Mouse (Mus musculus) midbrain, embryonic 10.5 days (tissue): ENCODE results near the gene Iyd. TPM values are rescaled to one million over a fixed set of nuclear protein-coding genes. Genes with fewer than 3 reads are reported as not detected.

Experiments
- DNase-seq: peaks from one replicate; pipeline ENCODE4 v3.0.0-alpha.2; 2017; ENCODE audit warnings: low spot score
- H3K27ac ChIP-seq: fragments of 300-500 bp; sonication (generic); replicated peaks from 2 replicates; pipeline ENCODE4 v1.5.1; 2016; ENCODE audit warnings: mild to moderate bottlenecking
- H3K27me3 ChIP-seq: fragments of 300-500 bp; sonication (generic); 2 replicates; pipeline ENCODE4 v1.6.1; 2016; ENCODE audit warnings: low read depth, mild to moderate bottlenecking; ENCODE audit not compliant: poor library complexity, severe bottlenecking
- H3K36me3 ChIP-seq: fragments of 300-500 bp; sonication (generic); 2 replicates; pipeline ENCODE4 v1.6.1; 2016; ENCODE audit warnings: mild to moderate bottlenecking, moderate library complexity
- H3K4me1 ChIP-seq: fragments of 300-500 bp; sonication (generic); 2 replicates; pipeline ENCODE4 v1.6.1; 2016
- H3K4me3 ChIP-seq: fragments of 300-500 bp; sonication (generic); 2 replicates; pipeline ENCODE4 v1.5.1; 2016; ENCODE audit warnings: mild to moderate bottlenecking, moderate library complexity
- H3K9me3 ChIP-seq: fragments of 300-500 bp; sonication (generic); replicated peaks from 2 replicates; pipeline ENCODE4 v1.6.1; 2016; ENCODE audit warnings: mild to moderate bottlenecking
- WGBS: fragments of 180-500 bp; shearing (Covaris S2); methylation state at CpG from one replicate; pipeline ENCODE4 v1.1.7; 2016; 5-methylcytosine and 5-hydroxymethylcytosine counted together
- polyA plus RNA-seq: library from polyadenylated mRNA; unstranded; fragments of >200 nt; fragmentation: Nextera tagmentation; extraction: Ambion mirVana; gene quantifications from 2 replicates; pipeline ENCODE4 v1.2.1, GENCODE M21; 2016

Gene Iyd
- polyA plus RNA-seq, 1 experiment from 2014 or later = not detected

- DNase-seq = no peak
- no peaks in the 10 kb centered on the region for H3K27me3 ChIP-seq
- H3K36me3 ChIP-seq = no peaks in the 10 kb centered on the region
- H3K4me3 ChIP-seq = no peak overlapping the region
- H3K27ac ChIP-seq = no peak overlapping the region
- H3K4me1 ChIP-seq = peaks cover 6% of the 10 kb centered on the region
- no peaks in the 10 kb centered on the region for H3K9me3 ChIP-seq
Measured at GRCm38 (mm10) chr10:3562165-3562564, 22.1 kb downstream of the Iyd start.

- Histone ChIP-seq H3K27me3 (no peaks in the 10 kb centered on the region), H3K9me3 (no peaks in the 10 kb centered on the region), H3K4me3 (no peak overlapping the region), H3K36me3 (no peaks in the 10 kb centered on the region), H3K4me1 (peaks cover 6% of the 10 kb centered on the region), H3K27ac (no peak overlapping the region)
- 79% methylated on average over 4 of the region's 4 CpGs for WGBS
- no peak for DNase-seq
Measured at GRCm38 (mm10) chr10:3565126-3565525, 25.1 kb downstream of the Iyd start.

DNA sequence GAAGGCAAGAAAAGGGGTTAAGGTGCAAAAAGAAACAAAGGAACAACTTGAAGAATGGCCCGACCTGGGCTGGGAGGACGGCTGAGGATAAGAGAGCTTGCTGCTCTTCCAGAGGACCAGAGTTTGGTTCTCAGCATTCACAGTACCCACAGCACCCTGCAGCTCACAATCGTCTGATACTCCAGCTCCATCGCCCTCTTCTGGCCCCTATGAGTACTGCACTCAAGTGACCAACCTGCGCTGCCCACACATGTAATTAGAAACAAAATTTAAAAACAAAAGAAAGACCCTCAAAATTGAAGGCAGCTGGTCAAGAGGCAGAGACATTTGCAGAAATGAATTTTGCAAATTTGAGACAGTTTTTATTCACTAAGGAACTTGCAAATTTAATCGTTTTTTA is 27.8 kb downstream of the Iyd start:
- Histone ChIP-seq H3K4me3 (no peak overlapping the region), H3K27ac (no peak overlapping the region), H3K9me3 (no peaks in the 10 kb centered on the region), H3K27me3 (no peaks in the 10 kb centered on the region), H3K4me1 (peaks cover 6% of the 10 kb centered on the region), H3K36me3 (no peaks in the 10 kb centered on the region)
- no peak for DNase-seq
- WGBS = 72% methylated on average over 6 of the region's 6 CpGs

DNA sequence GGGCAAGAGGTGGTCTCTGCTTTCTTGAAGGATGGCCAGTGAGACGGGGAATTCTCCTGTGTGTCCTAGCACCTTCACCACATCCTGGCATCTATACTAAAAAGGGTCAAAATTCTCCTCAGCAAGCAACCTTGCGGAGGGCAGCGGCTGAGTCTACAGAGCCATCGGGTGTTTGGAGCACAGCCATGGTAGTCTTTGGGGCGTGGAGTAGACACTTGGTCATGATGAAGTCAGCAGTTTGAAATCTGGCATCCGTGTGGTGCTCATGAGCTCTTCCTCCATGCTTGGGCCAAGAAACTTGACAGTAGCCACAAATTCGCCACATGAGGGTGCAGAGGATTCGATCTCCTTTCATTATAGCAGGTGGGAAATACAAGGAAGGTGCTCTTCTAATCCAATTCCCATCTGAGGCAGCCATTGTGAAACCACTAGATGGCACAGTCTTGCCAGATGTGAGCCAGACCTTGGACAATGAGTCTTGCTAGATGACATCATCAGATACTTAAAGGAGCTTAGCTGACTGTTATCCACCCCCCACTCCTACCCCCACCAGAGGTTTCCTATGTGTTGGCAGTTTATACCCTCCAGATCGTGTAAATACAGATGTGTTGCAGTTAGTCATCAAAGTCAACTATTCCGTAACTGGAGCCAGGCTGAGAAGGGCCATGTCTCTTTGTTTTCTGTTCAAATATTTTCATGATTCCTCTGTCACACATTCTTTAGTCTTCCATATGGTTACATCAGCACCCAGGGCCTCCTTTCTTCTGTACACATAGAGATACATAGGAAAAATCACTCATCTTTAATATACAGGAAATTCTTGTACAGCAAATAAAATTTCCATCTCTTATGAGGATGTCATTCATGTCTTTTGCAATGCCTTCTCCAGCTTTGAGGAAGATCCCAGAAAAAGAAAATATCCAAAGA is 32.9 kb downstream of the Iyd start:
- no peaks in the 10 kb centered on the region for H3K27me3 ChIP-seq
- H3K9me3 ChIP-seq = no peaks in the 10 kb centered on the region
- 0 out of 2 replicates have a peak overlapping the region, but pooled peaks have one; percentile 57 for H3K27ac ChIP-seq
- H3K4me3 ChIP-seq = no peak overlapping the region
- whole genome bisulfite sequencing = 71% methylated on average over 10 of the region's 10 CpGs
- H3K36me3 ChIP-seq = no peaks in the 10 kb centered on the region
- no peaks in the 10 kb centered on the region for H3K4me1 ChIP-seq
- peak; percentile 46 for DNase-seq

DNA sequence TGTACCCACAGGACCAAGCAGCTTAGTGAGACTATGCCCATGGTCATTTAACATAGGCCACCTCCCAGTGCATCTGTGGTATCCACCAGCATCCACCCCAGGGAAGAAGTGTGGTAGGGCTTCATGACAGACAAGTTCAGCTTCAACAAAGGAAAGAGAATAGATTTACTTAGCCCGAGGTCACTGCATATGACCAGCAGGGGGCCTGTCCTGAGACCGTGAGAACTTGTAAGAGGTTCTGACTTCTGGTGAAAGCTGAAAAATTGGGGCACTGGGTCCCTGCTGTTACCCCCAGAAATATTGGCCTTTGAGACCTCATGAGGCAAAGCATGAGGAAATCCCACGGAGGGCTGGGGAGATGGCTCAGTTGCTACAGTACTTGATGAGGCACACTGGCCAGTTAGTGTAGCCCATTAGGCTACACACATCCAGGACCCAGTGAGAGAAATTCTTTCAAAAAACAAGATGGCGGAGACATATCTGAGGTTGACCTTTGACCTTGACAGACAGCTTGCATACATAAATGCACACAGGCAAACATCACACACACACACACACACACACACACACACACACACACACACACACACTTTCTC is 34.0 kb downstream of the Iyd start:
- Histone ChIP-seq H3K27ac (0 out of 2 replicates have a peak overlapping the region, but pooled peaks have one; percentile 19), H3K36me3 (no peaks in the 10 kb centered on the region), H3K4me1 (no peaks in the 10 kb centered on the region), H3K27me3 (no peaks in the 10 kb centered on the region), H3K4me3 (no peak overlapping the region), H3K9me3 (no peaks in the 10 kb centered on the region)
- DNase-seq = peak; percentile 32
- WGBS = 74% methylated on average over 4 of the region's 4 CpGs

GRCm38 (mm10) chr10:3590632-3591031 is 50.6 kb downstream of the Iyd start:
- H3K9me3 ChIP-seq = no peaks in the 10 kb centered on the region
- no peak overlapping the region for H3K27ac ChIP-seq
- H3K4me3 ChIP-seq = no peak overlapping the region
- 96% methylated on average over 3 of the region's 3 CpGs for WGBS
- H3K36me3 ChIP-seq = no peaks in the 10 kb centered on the region
- no peaks in the 10 kb centered on the region for H3K27me3 ChIP-seq
- DNase-seq = no peak
- H3K4me1 ChIP-seq = peaks cover 13% of the 10 kb centered on the region

GRCm38 (mm10) chr10:3591790-3592189 is 51.8 kb downstream of the Iyd start:
- no peaks in the 10 kb centered on the region for H3K9me3 ChIP-seq
- H3K27ac ChIP-seq = no peak overlapping the region
- H3K4me3 ChIP-seq = no peak overlapping the region
- 34% methylated on average over 3 of the region's 3 CpGs for WGBS
- DNase-seq = peak; percentile 15
- H3K4me1 ChIP-seq = peaks cover 14% of the 10 kb centered on the region
- no peaks in the 10 kb centered on the region for H3K27me3 ChIP-seq
- H3K36me3 ChIP-seq = no peaks in the 10 kb centered on the region

DNA sequence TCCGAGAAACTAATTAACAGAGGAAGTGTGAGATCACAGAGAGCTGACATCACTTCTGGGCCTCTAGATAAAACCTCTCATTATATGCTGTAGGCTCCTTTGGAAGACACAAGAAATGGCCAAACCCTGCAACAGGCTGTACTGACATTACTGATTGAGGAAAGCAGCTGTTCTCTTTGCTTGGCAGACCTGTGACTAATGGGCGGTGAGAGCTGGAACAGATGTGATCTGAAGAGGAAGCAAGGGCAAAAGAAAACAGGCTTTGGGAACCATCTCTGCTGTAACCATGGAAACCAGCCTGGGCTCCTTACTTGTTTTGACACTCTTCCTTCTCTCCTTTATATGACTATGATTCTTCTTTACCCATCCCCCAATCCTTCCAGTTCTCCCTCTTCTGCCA is 56.7 kb downstream of the Iyd start:
- WGBS = 72% methylated on average over 2 of the region's 2 CpGs

DNA sequence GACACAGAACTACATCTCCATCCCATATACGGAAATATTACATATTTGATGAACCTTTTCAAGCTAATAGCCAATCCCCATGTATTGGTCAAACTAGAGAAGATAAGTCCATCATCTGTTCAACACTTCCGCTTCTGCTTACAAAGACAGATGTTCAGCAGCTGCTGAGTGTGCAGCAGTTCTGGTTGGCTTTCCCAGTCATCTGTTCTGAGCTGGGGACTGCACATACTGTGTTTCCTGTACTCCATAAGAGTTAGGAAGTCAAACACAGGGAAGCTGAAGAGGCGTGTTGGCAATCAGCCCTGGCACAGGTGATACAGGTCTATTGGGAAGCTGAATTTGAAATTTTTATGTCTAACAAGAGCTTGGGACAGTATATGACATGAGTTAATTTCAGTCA is 57.7 kb downstream of the Iyd start:
- Histone ChIP-seq H3K36me3 (no peaks in the 10 kb centered on the region), H3K9me3 (peaks cover 6% of the 10 kb centered on the region; the same call in 1 of the 2 replicates), H3K4me3 (no peak overlapping the region), H3K4me1 (peaks cover 4% of the 10 kb centered on the region), H3K27me3 (no peaks in the 10 kb centered on the region), H3K27ac (no peak overlapping the region)
- DNase-seq = no peak
- 90% methylated on average over 3 of the region's 3 CpGs for WGBS

More for the DNA sequence above, 56.7 kb downstream of the Iyd start:
- H3K4me3 ChIP-seq = no peak overlapping the region
- H3K9me3 ChIP-seq = peaks cover 6% of the 10 kb centered on the region; the same call in 1 of the 2 replicates
- H3K4me1 ChIP-seq = peaks cover 11% of the 10 kb centered on the region
- no peak for DNase-seq
- no peak overlapping the region for H3K27ac ChIP-seq
- no peaks in the 10 kb centered on the region for H3K36me3 ChIP-seq
- no peaks in the 10 kb centered on the region for H3K27me3 ChIP-seq

Other genes starting within 250 kb of the Iyd start
- gene Ppp1r14c, start 174.2 kb upstream of the Iyd start, polyA plus RNA-seq = 2.5 and 3.8 TPM in 2 replicates
- gene Plekhg1, start 200.1 kb downstream of the Iyd start, polyA plus RNA-seq = 11.7 and 15.3 TPM in 2 replicates